In genomic region chr4:44335006-44335405, GRCm38 (mm10) we compare ENCODE assay signal across 13 mouse cellular contexts. TPM values are rescaled to one million over a fixed set of nuclear protein-coding genes. Genes with fewer than 3 reads are reported as not detected.
DNase-seq lines count a peak whose midpoint lies in the region.
"Had no signal": no experiment of that assay in that cellular context is flagged by ENCODE, and none has a peak within 500 bp of the region (broad histone marks: within the 10 kb centered on the region; RNA-seq: fewer than 3 reads in every experiment).

No protein-coding gene starts in this region.

- intact Hi-C loops in heart, postnatal 25 days (cut with DNase I), result no loop called here

- DNase-seq in heart, adult 11 months, result peak; percentile 69
- no peak for DNase-seq in heart, postnatal 25 days (ENCODE audit: low spot score)
- DNase-seq: adrenal gland, adult 2 months; adrenal gland, adult 8-10 months; adrenal gland, postnatal 10 days; adrenal gland, postnatal 14 days; adrenal gland, postnatal 25 days; adrenal gland, postnatal 36 days; B cell, adult 2 months; cerebellum, adult 11 months; cerebellum, adult 11-12 months; cerebellum, adult 18-20 months; cerebellum, adult 2 months had no signal

RNA-seq across cellular contexts. Expression of gene Melk, which starts 34.3 kb away (rescaled TPM):
- total RNA-seq in heart, postnatal 25 days (2021), result under 1 TPM; 0.49 to 0.70 TPM
